Mouse (Mus musculus) cerebellum, postnatal 36 days (tissue): ENCODE results near the gene Slc22a15.

ENCODE experiments used
- DNase-seq, 2 experiments: peaks; one replicate each; pipeline ENCODE4 v3.0.0; 2021 to 2022; ENCODE audit warnings: mixed read lengths in 2 of 2

Gene Slc22a15

DNA sequence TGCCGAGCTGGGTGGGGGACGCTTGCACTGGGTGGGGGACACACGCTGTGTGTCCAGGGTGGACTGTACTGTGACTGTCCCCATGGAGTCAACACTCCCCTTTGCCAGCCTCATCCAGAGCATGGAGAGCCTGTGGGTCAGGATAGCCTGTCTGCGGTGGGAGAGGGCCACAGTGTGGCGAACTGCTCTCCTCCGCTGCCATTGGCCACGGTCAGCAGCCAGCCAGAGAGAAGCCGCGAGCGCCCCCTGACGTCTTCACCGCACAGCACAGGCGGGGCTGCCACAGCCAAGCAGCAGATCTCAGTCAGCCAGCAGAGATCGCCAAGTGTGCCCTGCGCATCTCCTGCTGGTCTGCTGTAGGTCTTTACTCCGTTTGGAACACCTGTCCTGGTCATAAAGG lies 118.1 kb downstream of the Slc22a15 start:
- DNase-seq, result peak; percentile 96 to 98
